Mouse (Mus musculus) liver, embryonic 11.5 days (tissue): Measurements from ENCODE around the gene Slc7a7. TPM values are rescaled to one million over a fixed set of nuclear protein-coding genes. Genes with fewer than 3 reads are reported as not detected.

Experiments used
- polyA plus RNA-seq: library from polyadenylated mRNA; unstranded; fragments of >200 nt; fragmentation: Nextera tagmentation; extraction: Ambion mirVana; gene quantifications from 2 replicates; pipeline ENCODE4 v1.2.1, GENCODE M21; 2014

The Slc7a7 gene
- polyA plus RNA-seq, 1 experiment from 2014 or later, result 8.3 TPM

Other genes with a start within 250 kb of the Slc7a7 start
- gene Dad1, start 163.7 kb downstream of the Slc7a7 start, polyA plus RNA-seq, result 309 and 312 TPM in 2 replicates
- 27.6 and 28.2 TPM in 2 replicates for gene Abhd4, start 163.6 kb downstream of the Slc7a7 start, polyA plus RNA-seq
- gene Olfr49, start 132.8 kb downstream of the Slc7a7 start, polyA plus RNA-seq, result not detected in 2 replicates
- gene Oxa1l, start 56.9 kb downstream of the Slc7a7 start, polyA plus RNA-seq, result 42.3 and 46.7 TPM in 2 replicates
- gene Mrpl52, start 9.1 kb upstream of the Slc7a7 start, polyA plus RNA-seq, result 309 and 329 TPM in 2 replicates
- 56.6 and 57.6 TPM in 2 replicates for gene Mmp14, start 13.8 kb upstream of the Slc7a7 start, polyA plus RNA-seq
- gene Lrp10, start 46.4 kb upstream of the Slc7a7 start, polyA plus RNA-seq, result 38.6 and 41.3 TPM in 2 replicates
- gene Rem2, start 58.3 kb upstream of the Slc7a7 start, polyA plus RNA-seq, result 0.29 and 0.78 TPM in 2 replicates
- gene Prmt5, start 99.7 kb upstream of the Slc7a7 start, polyA plus RNA-seq, result 98.0 and 108 TPM in 2 replicates
- 71.6 and 76.4 TPM in 2 replicates for gene Haus4, start 136.8 kb upstream of the Slc7a7 start, polyA plus RNA-seq
- 15.0 and 17.8 TPM in 2 replicates for gene Ajuba, start 159.8 kb upstream of the Slc7a7 start, polyA plus RNA-seq
- gene 4931414P19Rik, start 188.2 kb upstream of the Slc7a7 start, polyA plus RNA-seq, result 5.6 and 5.8 TPM in 2 replicates
- 411 and 417 TPM in 2 replicates for gene Psmb5, start 200.2 kb upstream of the Slc7a7 start, polyA plus RNA-seq
- not detected in 2 replicates for gene Psmb11, start 203.7 kb upstream of the Slc7a7 start, polyA plus RNA-seq
- gene Gm17606, start 223.2 kb upstream of the Slc7a7 start, polyA plus RNA-seq, result not detected in 2 replicates
- gene Cdh24, start 223.6 kb upstream of the Slc7a7 start, polyA plus RNA-seq, result 1.7 and 1.9 TPM in 2 replicates